Mouse (Mus musculus) neural tube, embryonic 12.5 days (tissue): ENCODE measurements around the gene Ppm1h. TPM values are rescaled to one million over a fixed set of nuclear protein-coding genes. Genes with fewer than 3 reads are reported as not detected.
"Not testable (repeated sequence)": the region's sequence is repeated elsewhere in the genome, so short reads cannot be mapped to it uniquely, and the experiment has no call there.

ENCODE experiments used
- ATAC-seq: fragments of 200-750 bp; cut with Nextera tagmentation; 2 replicates; pipeline ENCODE4 v1.8.0; 2017; ENCODE audit warnings: low read depth, mild to moderate bottlenecking, moderate TSS enrichment, moderate library complexity; ENCODE audit not compliant: low FRiP score
- H3K27ac ChIP-seq: fragments of 300-500 bp; sonication (generic); 2 replicates; pipeline ENCODE4 v1.5.1; 2016
- H3K27me3 ChIP-seq: fragments of 300-500 bp; sonication (generic); replicated peaks from 2 replicates; pipeline ENCODE4 v1.6.1; 2016; ENCODE audit warnings: mild to moderate bottlenecking
- H3K36me3 ChIP-seq: fragments of 300-500 bp; sonication (generic); 2 replicates; pipeline ENCODE4 v1.6.1; 2016; ENCODE audit warnings: mild to moderate bottlenecking
- H3K4me1 ChIP-seq: fragments of 300-500 bp; sonication (generic); 2 replicates; pipeline ENCODE4 v1.6.1; 2016
- H3K4me2 ChIP-seq: fragments of 300-500 bp; sonication (generic); replicated peaks from 2 replicates; pipeline ENCODE4 v1.6.1; 2016; ENCODE audit warnings: mild to moderate bottlenecking
- H3K4me3 ChIP-seq: fragments of 300-500 bp; sonication (generic); 2 replicates; pipeline ENCODE4 v1.5.1; 2016
- H3K9ac ChIP-seq: fragments of 300-500 bp; sonication (generic); 2 replicates; pipeline ENCODE4 v1.6.1; 2016; ENCODE audit warnings: mild to moderate bottlenecking
- H3K9me3 ChIP-seq: fragments of 300-500 bp; sonication (generic); 2 replicates; pipeline ENCODE4 v1.6.1; 2016; ENCODE audit warnings: mild to moderate bottlenecking
- WGBS: fragments of 180-500 bp; shearing (Covaris S2); methylation state at CpG from one replicate; pipeline ENCODE4 v1.1.7; 2016; 5-methylcytosine and 5-hydroxymethylcytosine counted together
- polyA plus RNA-seq: library from polyadenylated mRNA; unstranded; fragments of >200 nt; fragmentation: Nextera tagmentation; extraction: Ambion mirVana; gene quantifications from 2 replicates; pipeline ENCODE4 v1.2.1, GENCODE M21; 2016

The Ppm1h gene
- polyA plus RNA-seq, 1 experiment from 2014 or later, result 18.4 TPM

- Histone ChIP-seq H3K27me3 (no peaks in the 10 kb centered on the region), H3K9ac (peak overlapping the region; percentile 36), H3K4me3 (no peak overlapping the region; the same call in 1 of the 2 replicates), H3K4me1 (peaks cover 34% of the 10 kb centered on the region), H3K9me3 (peaks cover 4% of the 10 kb centered on the region; the same call in 1 of the 2 replicates), H3K27ac (peak overlapping the region; percentile 38), H3K4me2 (peak overlapping the region; percentile 61), H3K36me3 (no peaks in the 10 kb centered on the region)
- under 1% methylated on average over 21 of the region's 21 CpGs for WGBS
- peak; percentile 23 for ATAC-seq
Observed at GRCm38 (mm10) chr10:122963463-122964240, 285.1 kb downstream of the Ppm1h start.

GRCm38 (mm10) chr10:122964241-122964636 is 285.7 kb downstream of the Ppm1h start:
- peak; percentile 15 for ATAC-seq
- Histone ChIP-seq H3K9ac (no peak overlapping the region), H3K9me3 (peaks cover 4% of the 10 kb centered on the region; the same call in 1 of the 2 replicates), H3K27me3 (no peaks in the 10 kb centered on the region), H3K4me1 (peaks cover 34% of the 10 kb centered on the region), H3K27ac (peak overlapping the region; percentile 38), H3K4me3 (no peak overlapping the region), H3K36me3 (no peaks in the 10 kb centered on the region), H3K4me2 (peak overlapping the region; percentile 61)
- 27% methylated on average over 4 of the region's 4 CpGs for WGBS

- H3K4me1 ChIP-seq, result peaks cover 34% of the 10 kb centered on the region
- ATAC-seq, result not testable (repeated sequence)
- WGBS, result 66% methylated on average over 5 of the region's 5 CpGs
Observed at GRCm38 (mm10) chr10:122965650-122966049, 287.1 kb downstream of the Ppm1h start.

GRCm38 (mm10) chr10:122966421-122966820 is 287.9 kb downstream of the Ppm1h start:
- no peak for ATAC-seq
- Histone ChIP-seq H3K27me3 (no peaks in the 10 kb centered on the region), H3K4me3 (no peak overlapping the region), H3K4me1 (peaks cover 30% of the 10 kb centered on the region), H3K9me3 (0 out of 2 replicates have a peak, but pooled peaks cover 4% of the 10 kb centered on the region), H3K9ac (no peak overlapping the region), H3K4me2 (no peak overlapping the region), H3K36me3 (no peaks in the 10 kb centered on the region), H3K27ac (no peak overlapping the region)
- WGBS, result 71% methylated on average over 7 of the region's 7 CpGs

More at GRCm38 (mm10) chr10:122965650-122966049, 287.1 kb downstream of the Ppm1h start:
- not testable (repeated sequence) for H3K27ac ChIP-seq, H3K36me3 ChIP-seq, H3K27me3 ChIP-seq, H3K9me3 ChIP-seq, H3K4me3 ChIP-seq, H3K4me2 ChIP-seq, H3K9ac ChIP-seq

GRCm38 (mm10) chr10:122970188-122970587 is 291.6 kb downstream of the Ppm1h start:
- no peak overlapping the region for H3K4me2 ChIP-seq
- 0 out of 2 replicates have a peak, but pooled peaks cover 4% of the 10 kb centered on the region for H3K9me3 ChIP-seq
- 0 out of 2 replicates have a peak, but pooled peaks cover 2% of the 10 kb centered on the region for H3K4me1 ChIP-seq
- 91% methylated on average over 7 of the region's 7 CpGs for WGBS
- no peak overlapping the region for H3K4me3 ChIP-seq
- no peak for ATAC-seq
- H3K9ac ChIP-seq, result no peak overlapping the region
- no peaks in the 10 kb centered on the region for H3K36me3 ChIP-seq
- no peaks in the 10 kb centered on the region for H3K27me3 ChIP-seq
- H3K27ac ChIP-seq, result no peak overlapping the region

GRCm38 (mm10) chr10:122973241-122973640 is 294.7 kb downstream of the Ppm1h start:
- Histone ChIP-seq H3K4me3 (no peak overlapping the region), H3K4me2 (no peak overlapping the region), H3K9me3 (no peaks in the 10 kb centered on the region), H3K27me3 (no peaks in the 10 kb centered on the region), H3K4me1 (no peaks in the 10 kb centered on the region), H3K9ac (no peak overlapping the region), H3K27ac (no peak overlapping the region), H3K36me3 (no peaks in the 10 kb centered on the region)
- no peak for ATAC-seq

GRCm38 (mm10) chr10:122976038-122976437 is 297.5 kb downstream of the Ppm1h start:
- Histone ChIP-seq H3K4me1 (no peaks in the 10 kb centered on the region), H3K9me3 (no peaks in the 10 kb centered on the region), H3K27ac (no peak overlapping the region), H3K36me3 (peaks cover 14% of the 10 kb centered on the region), H3K27me3 (no peaks in the 10 kb centered on the region), H3K9ac (no peak overlapping the region), H3K4me2 (no peak overlapping the region), H3K4me3 (no peak overlapping the region)
- WGBS, result 83% methylated on average over 9 of the region's 9 CpGs
- no peak for ATAC-seq

- Histone ChIP-seq H3K9me3 (no peaks in the 10 kb centered on the region), H3K4me3 (no peak overlapping the region), H3K27ac (no peak overlapping the region), H3K36me3 (peaks cover 15% of the 10 kb centered on the region), H3K4me1 (peaks cover 16% of the 10 kb centered on the region), H3K4me2 (no peak overlapping the region), H3K9ac (no peak overlapping the region), H3K27me3 (no peaks in the 10 kb centered on the region)
- ATAC-seq, result 0 out of 2 replicates have a peak, but pooled peaks have one; percentile 7
Observed at GRCm38 (mm10) chr10:122979356-122979755, 300.8 kb downstream of the Ppm1h start.

- Histone ChIP-seq H3K27ac (no peak overlapping the region), H3K9me3 (no peaks in the 10 kb centered on the region), H3K4me1 (peaks cover 16% of the 10 kb centered on the region), H3K36me3 (peaks cover 15% of the 10 kb centered on the region), H3K4me3 (no peak overlapping the region), H3K9ac (no peak overlapping the region), H3K27me3 (no peaks in the 10 kb centered on the region), H3K4me2 (no peak overlapping the region)
- WGBS, result 94% methylated on average over 12 of the region's 12 CpGs
- ATAC-seq, result no peak
Observed at GRCm38 (mm10) chr10:122980123-122980522, 301.6 kb downstream of the Ppm1h start.

- WGBS, result 82% methylated on average over 11 of the region's 11 CpGs
- ATAC-seq, result no peak
- Histone ChIP-seq H3K4me1 (peaks cover 19% of the 10 kb centered on the region), H3K9ac (peak overlapping the region; percentile 98), H3K36me3 (peaks cover 15% of the 10 kb centered on the region), H3K27me3 (no peaks in the 10 kb centered on the region), H3K9me3 (no peaks in the 10 kb centered on the region), H3K4me3 (peak overlapping the region; percentile 88), H3K4me2 (peak overlapping the region; percentile 64), H3K27ac (no peak overlapping the region)
Observed at GRCm38 (mm10) chr10:122982909-122983578, 304.5 kb downstream of the Ppm1h start.

- H3K27ac ChIP-seq, result no peak overlapping the region
- H3K36me3 ChIP-seq, result peaks cover 15% of the 10 kb centered on the region
- no peaks in the 10 kb centered on the region for H3K27me3 ChIP-seq
- H3K9ac ChIP-seq, result peak overlapping the region; percentile 98
- no peaks in the 10 kb centered on the region for H3K9me3 ChIP-seq
- no peak for ATAC-seq
- peak overlapping the region; percentile 64 for H3K4me2 ChIP-seq
- H3K4me1 ChIP-seq, result peaks cover 19% of the 10 kb centered on the region
- 58% methylated on average over 10 of the region's 10 CpGs for WGBS
- peak overlapping the region; percentile 88 for H3K4me3 ChIP-seq
Observed at GRCm38 (mm10) chr10:122983579-122984530, 305.3 kb downstream of the Ppm1h start.
